Mouse (Mus musculus) cortical plate, adult 2 months (tissue): ENCODE results near the gene Ptpn9.

Source experiments
- CTCF ChIP-seq: fragments of 200-500 bp; IDR thresholded peaks from 2 replicates; pipeline ENCODE4 v1.5.1; 2011; ENCODE audit warnings: mild to moderate bottlenecking, control low read depth, low read length; ENCODE audit not compliant: insufficient read depth; ENCODE audit errors: extremely low read depth
- POLR2A ChIP-seq: fragments of 200-500 bp; IDR thresholded peaks from 2 replicates; pipeline ENCODE4 v1.6.1; 2011; ENCODE audit warnings: mild to moderate bottlenecking, low read length, control low read depth; ENCODE audit not compliant: insufficient read depth; ENCODE audit errors: extremely low read depth

GRCm38 (mm10) chr9:56981502-56981901 is 13.2 kb upstream of the Ptpn9 start:
- TF ChIP-seq POLR2A (0 out of 2 replicates have a peak, but pooled peaks have one; percentile 24), CTCF (no peak)
